Mouse (Mus musculus) kidney, adult 2 months (tissue): ENCODE data around the gene Rccd1.

Experiments used
- CTCF ChIP-seq: fragments of 200-500 bp; conservative IDR thresholded peaks from 2 replicates; pipeline ENCODE4 v1.5.1; 2011; ENCODE audit warnings: low read depth, mild to moderate bottlenecking, control low read depth, low read length, moderate library complexity, mixed read lengths; ENCODE audit not compliant: insufficient read depth, insufficient read length
- POLR2A ChIP-seq: fragments of 200-500 bp; IDR thresholded peaks from one replicate; pipeline ENCODE4 v1.6.1; 2011; ENCODE audit warnings: low read depth, low read length, control low read depth

- TF ChIP-seq CTCF (no peak), POLR2A (no peak)
Observed at GRCm38 (mm10) chr7:80246859-80247258, 77.4 kb downstream of the Rccd1 start.
